Mouse (Mus musculus) erythroid progenitor cell, adult 5-6 weeks (primary cell): ENCODE data around the gene Mink1. TPM values are rescaled to one million over a fixed set of nuclear protein-coding genes. Genes with fewer than 3 reads are reported as not detected.
"Not testable (repeated sequence)": the region's sequence is repeated elsewhere in the genome, so short reads cannot be mapped to it uniquely, and the experiment has no call there.

Experiments used
- ATAC-seq: replicated peaks from 2 replicates; pipeline ENCODE4 v1.8.0; 2016; ENCODE audit warnings: moderate number of reproducible peaks, mild to moderate bottlenecking, moderate TSS enrichment, inconsistent platforms; ENCODE audit not compliant: poor library complexity, low FRiP score, severe bottlenecking
- total RNA-seq, 2 experiments: library from RNA; stranded (forward) in 1 of 2; stranded (reverse) in 1 of 2; fragments of 150-400 nt in 1 of 2; fragments of 186-747, 209-891 nt in 1 of 2; gene quantifications; 2 replicates each; pipeline versions ENCODE4 v1.2.3 to v1.2.4; 2015 to 2017; ENCODE audit warnings: low replicate concordance in 2 of 2

The Mink1 gene
- 4.6 and 6.8 TPM in 2 replicates for total RNA-seq (2015; ENCODE audit: low replicate concordance)
- total RNA-seq (2017; ENCODE audit: low replicate concordance), result 2.8 and 4.5 TPM in 2 replicates

- ATAC-seq, result peak; percentile 63
Observed at GRCm38 (mm10) chr11:70562287-70562994, at the start of gene Mink1. TSS of gene Mink1 (plus strand) at chr11:70562881.

GRCm38 (mm10) chr11:70513520-70513919 lies 49.2 kb upstream of the Mink1 start:
- no peak for ATAC-seq

GRCm38 (mm10) chr11:70514288-70514687 lies 48.4 kb upstream of the Mink1 start, which contains the start of gene Vmo1:
TSS of gene Vmo1 (minus strand) at chr11:70514616.
- no peak for ATAC-seq

- no peak for ATAC-seq
Observed at GRCm38 (mm10) chr11:70516352-70516751, 46.3 kb upstream of the Mink1 start.

GRCm38 (mm10) chr11:70518436-70518835 lies 44.2 kb upstream of the Mink1 start:
- ATAC-seq, result no peak

GRCm38 (mm10) chr11:70518923-70519322 lies 43.8 kb upstream of the Mink1 start, which contains the start of gene Gltpd2:
TSS of gene Gltpd2 (plus strand) at chr11:70519196.
- no peak for ATAC-seq

GRCm38 (mm10) chr11:70520178-70520769 lies 42.4 kb upstream of the Mink1 start:
- ATAC-seq, result no peak

GRCm38 (mm10) chr11:70523306-70523989 lies 39.2 kb upstream of the Mink1 start:
- not testable (repeated sequence) for ATAC-seq

- peak; percentile 44 for ATAC-seq
Observed at GRCm38 (mm10) chr11:70524782-70525181, 37.9 kb upstream of the Mink1 start.

GRCm38 (mm10) chr11:70525184-70525678 lies 37.5 kb upstream of the Mink1 start, which contains the start of gene Psmb6:
TSS of gene Psmb6 (plus strand) at chr11:70525367.
- peak; percentile 96 for ATAC-seq

- 0 out of 2 replicates have a peak, but pooled peaks have one; percentile 40 for ATAC-seq
Observed at GRCm38 (mm10) chr11:70525726-70526125, 37.0 kb upstream of the Mink1 start.

- no peak for ATAC-seq
Observed at GRCm38 (mm10) chr11:70526211-70526610, 36.5 kb upstream of the Mink1 start.

GRCm38 (mm10) chr11:70528610-70529009 lies 34.1 kb upstream of the Mink1 start:
- no peak for ATAC-seq

- not testable (repeated sequence) for ATAC-seq
Observed at GRCm38 (mm10) chr11:70531065-70531464, 31.6 kb upstream of the Mink1 start.

- no peak for ATAC-seq
Observed at GRCm38 (mm10) chr11:70532839-70533238, 29.8 kb upstream of the Mink1 start, which contains the start of gene Gm40193. TSS of gene Gm40193 (minus strand) at chr11:70532939.

- no peak for ATAC-seq
Observed at GRCm38 (mm10) chr11:70539423-70539822, 23.3 kb upstream of the Mink1 start.

GRCm38 (mm10) chr11:70539877-70540587 lies 22.6 kb upstream of the Mink1 start, which contains the start of gene Pld2:
TSS of gene Pld2 (plus strand) at chr11:70540064.
- peak; percentile 48; the same call in 1 of the 2 replicates for ATAC-seq

- no peak for ATAC-seq
Observed at GRCm38 (mm10) chr11:70540928-70541327, 21.8 kb upstream of the Mink1 start.

- ATAC-seq, result no peak
Observed at GRCm38 (mm10) chr11:70541415-70541814, 21.3 kb upstream of the Mink1 start.
